Mouse (Mus musculus): ENCODE data around the gene Cfap73. TPM values are rescaled to one million over a fixed set of nuclear protein-coding genes. Genes with fewer than 3 reads are reported as not detected.
A peak's percentile ranks its signal among the peaks of the same experiment; 100 is the strongest.

Gene Cfap73
- total and polyA plus RNA-seq, 2 experiments from 2014 or later, result not detected

GRCm38 (mm10) chr5:120620375-120621077 is 13.5 kb downstream of the Cfap73 start:
- no peaks in the 10 kb centered on the region for H3K9me3 ChIP-seq (replicated peaks; ENCODE audit: control insufficient read depth, low read length)
- WGBS, result 70% methylated on average over 18 of the region's 18 CpGs
- H3K27me3 ChIP-seq (ENCODE audit: control insufficient read depth, insufficient read depth, low read length), result no peaks in the 10 kb centered on the region
- no peak overlapping the region for H3K27ac ChIP-seq (ENCODE audit: low read depth)
- peaks cover 4% of the 10 kb centered on the region; the same call in 1 of the 2 replicates for H3K4me1 ChIP-seq (ENCODE audit: control insufficient read depth, insufficient read depth)
- no peak overlapping the region for H3K4me3 ChIP-seq (ENCODE audit: low read depth, low read length)
- no peak overlapping the region; the same call in 1 of the 2 replicates for H3K4me2 ChIP-seq (ENCODE audit: low read depth, low read length)
- DNase-seq (ENCODE audit: low spot score) (peak; percentile 63), ATAC-seq (ENCODE audit: insufficient read depth, low read depth) (peak; percentile 28; the same call in 1 of the 2 replicates)
- H3K36me3 ChIP-seq (replicated peaks; ENCODE audit: control insufficient read depth, insufficient read depth, low read length), result peaks cover 74% of the 10 kb centered on the region
- no peak overlapping the region for H3K9ac ChIP-seq (replicated peaks; ENCODE audit: low read depth, low read length)
- TF ChIP-seq CTCF (IDR thresholded peaks at IDR 0.05; ENCODE audit: low read depth), result peak; percentile 96
- TF ChIP-seq EP300 (IDR thresholded peaks at IDR 0.05; ENCODE audit: low read depth), result no peak

GRCm38 (mm10) chr5:120619201-120619600 is 14.8 kb downstream of the Cfap73 start:
- peak; percentile 80 for TF ChIP-seq CTCF (IDR thresholded peaks at IDR 0.05; ENCODE audit: low read depth)
- TF ChIP-seq EP300 (IDR thresholded peaks at IDR 0.05; ENCODE audit: low read depth), result no peak
- ATAC-seq (ENCODE audit: insufficient read depth, low read depth) (no peak), DNase-seq (ENCODE audit: low spot score) (no peak)
- peaks cover 4% of the 10 kb centered on the region; the same call in 1 of the 2 replicates for H3K4me1 ChIP-seq (ENCODE audit: control insufficient read depth, insufficient read depth)
- H3K4me3 ChIP-seq (ENCODE audit: low read depth, low read length), result no peak overlapping the region
- no peak overlapping the region for H3K4me2 ChIP-seq (ENCODE audit: low read depth, low read length)
- no peak overlapping the region for H3K27ac ChIP-seq (ENCODE audit: low read depth)
- H3K9ac ChIP-seq (replicated peaks; ENCODE audit: low read depth, low read length), result no peak overlapping the region
- WGBS, result 20% methylated on average over 5 of the region's 5 CpGs
- no peaks in the 10 kb centered on the region for H3K9me3 ChIP-seq (replicated peaks; ENCODE audit: control insufficient read depth, low read length)
- H3K36me3 ChIP-seq (replicated peaks; ENCODE audit: control insufficient read depth, insufficient read depth, low read length), result peaks cover 61% of the 10 kb centered on the region
- no peaks in the 10 kb centered on the region for H3K27me3 ChIP-seq (ENCODE audit: control insufficient read depth, insufficient read depth, low read length)

GRCm38 (mm10) chr5:120618778-120619177 is 15.3 kb downstream of the Cfap73 start:
- Histone ChIP-seq H3K4me2 (ENCODE audit: low read depth, low read length) (no peak overlapping the region), H3K27me3 (ENCODE audit: control insufficient read depth, insufficient read depth, low read length) (no peaks in the 10 kb centered on the region), H3K4me3 (ENCODE audit: low read depth, low read length) (no peak overlapping the region), H3K4me1 (ENCODE audit: control insufficient read depth, insufficient read depth) (peaks cover 8% of the 10 kb centered on the region), H3K27ac (ENCODE audit: low read depth) (no peak overlapping the region), H3K9ac (replicated peaks; ENCODE audit: low read depth, low read length) (no peak overlapping the region), H3K36me3 (replicated peaks; ENCODE audit: control insufficient read depth, insufficient read depth, low read length) (peaks cover 57% of the 10 kb centered on the region), H3K9me3 (replicated peaks; ENCODE audit: control insufficient read depth, low read length) (no peaks in the 10 kb centered on the region)
- no peak for DNase-seq (ENCODE audit: low spot score)
- 81% methylated on average over 12 of the region's 12 CpGs for WGBS
- TF ChIP-seq EP300 (IDR thresholded peaks at IDR 0.05; ENCODE audit: low read depth) (no peak), CTCF (IDR thresholded peaks at IDR 0.05; ENCODE audit: low read depth) (no peak)
- no peak for ATAC-seq (ENCODE audit: insufficient read depth, low read depth)

- H3K27me3 ChIP-seq (ENCODE audit: control insufficient read depth, insufficient read depth, low read length), result no peaks in the 10 kb centered on the region
- no peak overlapping the region for H3K4me2 ChIP-seq (ENCODE audit: low read depth, low read length)
- peaks cover 34% of the 10 kb centered on the region for H3K36me3 ChIP-seq (replicated peaks; ENCODE audit: control insufficient read depth, insufficient read depth, low read length)
- DNase-seq (ENCODE audit: low spot score), result no peak
- no peaks in the 10 kb centered on the region for H3K9me3 ChIP-seq (replicated peaks; ENCODE audit: control insufficient read depth, low read length)
- H3K9ac ChIP-seq (replicated peaks; ENCODE audit: low read depth, low read length), result no peak overlapping the region
- TF ChIP-seq EP300 (IDR thresholded peaks at IDR 0.05; ENCODE audit: low read depth), result no peak
- peak; percentile 37 for TF ChIP-seq CTCF (IDR thresholded peaks at IDR 0.05; ENCODE audit: low read depth)
- no peak for ATAC-seq (ENCODE audit: insufficient read depth, low read depth)
- peaks cover 14% of the 10 kb centered on the region for H3K4me1 ChIP-seq (ENCODE audit: control insufficient read depth, insufficient read depth)
- no peak overlapping the region for H3K27ac ChIP-seq (ENCODE audit: low read depth)
- H3K4me3 ChIP-seq (ENCODE audit: low read depth, low read length), result no peak overlapping the region
- WGBS, result 91% methylated on average over 4 of the region's 4 CpGs
Observed at GRCm38 (mm10) chr5:120615903-120616302, 18.1 kb downstream of the Cfap73 start.

GRCm38 (mm10) chr5:120612822-120613604 is 21.0 kb downstream of the Cfap73 start:
- Histone ChIP-seq H3K4me1 (ENCODE audit: control insufficient read depth, insufficient read depth) (peaks cover 16% of the 10 kb centered on the region), H3K4me3 (ENCODE audit: low read depth, low read length) (peak overlapping the region; percentile 82), H3K27me3 (ENCODE audit: control insufficient read depth, insufficient read depth, low read length) (no peaks in the 10 kb centered on the region), H3K36me3 (replicated peaks; ENCODE audit: control insufficient read depth, insufficient read depth, low read length) (peaks cover 7% of the 10 kb centered on the region; the same call in 1 of the 2 replicates), H3K9me3 (replicated peaks; ENCODE audit: control insufficient read depth, low read length) (no peaks in the 10 kb centered on the region), H3K27ac (ENCODE audit: low read depth) (peak overlapping the region; percentile 88), H3K9ac (replicated peaks; ENCODE audit: low read depth, low read length) (peak overlapping the region; percentile 68), H3K4me2 (ENCODE audit: low read depth, low read length) (peak overlapping the region; percentile 97)
- ATAC-seq (ENCODE audit: insufficient read depth, low read depth), result peak; percentile 93
- WGBS, result under 1% methylated on average over 69 of the region's 69 CpGs
- DNase-seq (ENCODE audit: low spot score), result peak; percentile 100
- no peak for TF ChIP-seq CTCF (IDR thresholded peaks at IDR 0.05; ENCODE audit: low read depth)
- no peak for TF ChIP-seq EP300 (IDR thresholded peaks at IDR 0.05; ENCODE audit: low read depth)
